26 mouse cellular contexts compared by ENCODE assay signal in genomic region chr1:93323973-93324372, GRCm38 (mm10). TPM values are rescaled to one million over a fixed set of nuclear protein-coding genes. Genes with fewer than 3 reads are reported as not detected.
DNase-seq lines count a peak whose midpoint lies in the region; ATAC-seq and TF ChIP-seq lines count a peak whose summit lies in the region.
"Had no signal": no experiment of that assay in that cellular context is flagged by ENCODE, and none has a peak within 500 bp of the region (broad histone marks: within the 10 kb centered on the region; RNA-seq: fewer than 3 reads in every experiment).

No protein-coding gene starts in this region.

- H3K4me3 ChIP-seq in bone marrow, adult 2 months (replicated peaks; ENCODE audit: control insufficient read depth, low read depth, low read length), result no peak overlapping the region
- H3K4me3 ChIP-seq: embryonic facial prominence, embryonic 13.5 days; embryonic facial prominence, embryonic 15.5 days had no signal

- H3K27ac ChIP-seq in bone marrow, adult 2 months (ENCODE audit: control insufficient read depth, insufficient read depth, low read depth, low read length, poor library complexity), result peak overlapping the region; percentile 62; the same call in 1 of the 2 replicates
- H3K27ac ChIP-seq: embryonic facial prominence, embryonic 13.5 days; embryonic facial prominence, embryonic 15.5 days had no signal

- DNase-seq in 416B (ENCODE audit: low read depth), result peak; percentile 26
- DNase-seq in cerebellum, adult 11 months, result no peak
- DNase-seq in adrenal gland, postnatal 4 days (ENCODE audit: low spot score in 2 of 2), result no peak
- DNase-seq: adrenal gland, adult 8-10 months; adrenal gland, postnatal 14 days; adrenal gland, postnatal 36 days; B cell, adult 2 months; cerebellum, adult 18-20 months; cerebellum, adult 8-10 months; cerebellum, adult 9-11 months; cerebellum, postnatal 14 days; cerebellum, postnatal 36 days; embryo, embryonic 11 days had no signal

- 62% methylated on average over 6 of the region's 6 CpGs for WGBS in bone marrow, adult 2 months

- no peaks in the 10 kb centered on the region; the same call in 1 of the 2 replicates for H3K4me1 ChIP-seq in bone marrow, adult 2 months (ENCODE audit: control insufficient read depth, insufficient read depth, low read length)
- H3K4me1 ChIP-seq: embryonic facial prominence, embryonic 13.5 days; embryonic facial prominence, embryonic 15.5 days had no signal

- peak; percentile 95 for ATAC-seq in megakaryocyte, adult 5-6 weeks (ENCODE audit: poor library complexity, severe bottlenecking)
- ATAC-seq in erythroblast, adult 5-6 weeks (replicated peaks; ENCODE audit: low FRiP score, poor library complexity, severe bottlenecking), result no peak
- ATAC-seq: activated CD4-positive, CD25-positive, alpha-beta regulatory T cell, adult 4 months; CD4-positive, CD25-positive, alpha-beta regulatory T cell, adult 4 months; forebrain, embryonic 14.5 days; forebrain, embryonic 16.5 days; Patski had no signal

- TF ChIP-seq POLR2A in bone marrow, adult 2 months (IDR thresholded peaks at IDR 0.05; ENCODE audit: borderline replicate concordance, control insufficient read depth, low read depth, low read length), result no peak

- TF ChIP-seq CTCF in bone marrow, adult 2 months (IDR thresholded peaks at IDR 0.05; ENCODE audit: control insufficient read depth, insufficient read depth, low read length), result no peak

RNA-seq across cellular contexts. Expression of gene Mterf4, which starts 18.3 kb away (rescaled TPM):
- 9.7 and 15.6 TPM in 2 replicates for polyA plus RNA-seq in bone marrow, adult 2 months (2011; ENCODE audit: insufficient read depth, insufficient read length, low replicate concordance, missing spikeins)
- 4.6 and 11.3 TPM in 2 replicates for total RNA-seq in megakaryocyte, adult 5-6 weeks (2015)
- total RNA-seq in megakaryocyte, adult 5-6 weeks (2017), result 17.8 and 20.7 TPM in 2 replicates
- total RNA-seq in erythroblast, adult 5-6 weeks (2015; ENCODE audit: low replicate concordance), result 7.5 and 8.4 TPM in 2 replicates
- 2.3 and 11.3 TPM in 2 replicates for total RNA-seq in erythroblast, adult 5-6 weeks (2017; ENCODE audit: low replicate concordance)
- total RNA-seq in adrenal gland, postnatal 4 days (2021), result 10 to 100 TPM; 30.1 to 30.3 TPM

RNA-seq across cellular contexts. Expression of gene Ppp1r7, which starts 18.7 kb away (rescaled TPM):
- 14.6 and 17.9 TPM in 2 replicates for polyA plus RNA-seq in bone marrow, adult 2 months (2011; ENCODE audit: insufficient read depth, insufficient read length, low replicate concordance, missing spikeins)
- total RNA-seq in megakaryocyte, adult 5-6 weeks (2015), result 18.4 and 29.6 TPM in 2 replicates
- 11.3 and 13.2 TPM in 2 replicates for total RNA-seq in megakaryocyte, adult 5-6 weeks (2017)
- total RNA-seq in erythroblast, adult 5-6 weeks (2015; ENCODE audit: low replicate concordance), result 6.3 and 11.0 TPM in 2 replicates
- 4.9 and 12.3 TPM in 2 replicates for total RNA-seq in erythroblast, adult 5-6 weeks (2017; ENCODE audit: low replicate concordance)
- total RNA-seq in adrenal gland, postnatal 4 days (2021), result 10 to 100 TPM; 30.6 to 35.3 TPM

RNA-seq across cellular contexts. Expression of gene Pask, which starts 19.3 kb away (rescaled TPM):
- 16.7 and 19.6 TPM in 2 replicates for polyA plus RNA-seq in bone marrow, adult 2 months (2011; ENCODE audit: insufficient read depth, insufficient read length, low replicate concordance, missing spikeins)
- 3.6 and 4.1 TPM in 2 replicates for total RNA-seq in megakaryocyte, adult 5-6 weeks (2015)
- total RNA-seq in megakaryocyte, adult 5-6 weeks (2017), result 4.3 and 9.9 TPM in 2 replicates
- 6.5 and 11.0 TPM in 2 replicates for total RNA-seq in erythroblast, adult 5-6 weeks (2015; ENCODE audit: low replicate concordance)
- 13.1 and 14.6 TPM in 2 replicates for total RNA-seq in erythroblast, adult 5-6 weeks (2017; ENCODE audit: low replicate concordance)
- 10 to 100 TPM; 11.4 to 15.9 TPM for total RNA-seq in adrenal gland, postnatal 4 days (2021)

RNA-seq across cellular contexts. Expression of gene Ano7, which starts 49.8 kb away (rescaled TPM):
- not detected in 2 replicates for polyA plus RNA-seq in bone marrow, adult 2 months (2011; ENCODE audit: insufficient read depth, insufficient read length, low replicate concordance, missing spikeins)
- total RNA-seq in megakaryocyte, adult 5-6 weeks (2015), result not detected in 2 replicates
- 1.2 TPM in 1 of 2 replicates, not detected in the other for total RNA-seq in megakaryocyte, adult 5-6 weeks (2017)
- total RNA-seq in erythroblast, adult 5-6 weeks (2015; ENCODE audit: low replicate concordance), result not detected in 2 replicates
- not detected in 2 replicates for total RNA-seq in erythroblast, adult 5-6 weeks (2017; ENCODE audit: low replicate concordance)
- not detected for total RNA-seq in adrenal gland, postnatal 4 days (2021)
- total RNA-seq: adrenal gland, adult 18-20 months; adrenal gland, adult 8-10 months; adrenal gland, postnatal 14 days; adrenal gland, postnatal 36 days had no signal
- polyA plus RNA-seq: forebrain, embryonic 11.5 days; forebrain, embryonic 14.5 days; G1E; Patski had no signal
